Mouse (Mus musculus) liver, embryonic 14.5 days (tissue): ENCODE data around the gene Tbc1d10c.

ENCODE experiments used
- CTCF ChIP-seq: IDR thresholded peaks from 2 replicates; pipeline ENCODE4 v1.5.1; 2016; ENCODE audit warnings: antibody characterized with exemption, low read depth, control low read depth
- EP300 ChIP-seq: IDR thresholded peaks from 2 replicates; pipeline ENCODE4 v1.6.1; 2016; ENCODE audit warnings: antibody characterized with exemption, low read depth

- TF ChIP-seq CTCF (no peak), EP300 (no peak)
Measured at GRCm38 (mm10) chr19:4139446-4139845, 51.6 kb downstream of the Tbc1d10c start, which contains the start of gene Gpr152.
